In genomic region chr10:111137905-111138304, GRCm38 (mm10) we compare ENCODE assay signal across 14 mouse cellular contexts.
"Had no signal": no experiment of that assay in that cellular context is flagged by ENCODE, and none has a peak within 500 bp of the region (broad histone marks: within the 10 kb centered on the region; RNA-seq: fewer than 3 reads in every experiment).

No protein-coding gene starts in this region.

- ATAC-seq: lung, postnatal 0 days had no signal

- H3K4me2 ChIP-seq: lung, embryonic 15.5 days; midbrain, embryonic 12.5 days; neural tube, embryonic 12.5 days had no signal

- H3K4me3 ChIP-seq: lung, embryonic 15.5 days; megakaryocyte, embryonic 14.5 days; midbrain, embryonic 12.5 days; neural tube, embryonic 12.5 days had no signal

- H3K27me3 ChIP-seq: lung, embryonic 15.5 days; megakaryocyte, embryonic 14.5 days; midbrain, embryonic 12.5 days; neural tube, embryonic 12.5 days had no signal

- H3K9ac ChIP-seq: lung, embryonic 15.5 days; midbrain, embryonic 12.5 days; neural tube, embryonic 12.5 days had no signal

- H3K4me1 ChIP-seq: midbrain, embryonic 12.5 days; neural tube, embryonic 12.5 days had no signal

- H3K36me3 ChIP-seq: lung, embryonic 15.5 days; midbrain, embryonic 12.5 days; neural tube, embryonic 12.5 days had no signal

- H3K27ac ChIP-seq: lung, embryonic 15.5 days; macrophage; midbrain, embryonic 12.5 days; neural tube, embryonic 12.5 days had no signal

- H3K9me3 ChIP-seq: lung, embryonic 15.5 days; megakaryocyte, embryonic 14.5 days; midbrain, embryonic 12.5 days; neural tube, embryonic 12.5 days had no signal

- DNase-seq: lung, adult 18-20 months; lung, postnatal 14 days; lung, postnatal 36 days; midbrain, embryonic 14.5 days; right cerebral cortex, postnatal 14 days; thymus, adult 18-20 months; thymus, postnatal 14 days; thymus, postnatal 36 days had no signal
